Mouse (Mus musculus) intestine, embryonic 16.5 days (tissue): ENCODE measurements around the gene Vpreb3. TPM values are rescaled to one million over a fixed set of nuclear protein-coding genes. Genes with fewer than 3 reads are reported as not detected.
A peak's percentile ranks its signal among the peaks of the same experiment; 100 is the strongest.

Experiments used
- ATAC-seq: fragments of 200-750 bp; cut with Nextera tagmentation; 2 replicates; pipeline ENCODE4 v1.8.0; 2017; ENCODE audit warnings: moderate TSS enrichment, moderate library complexity
- H3K27ac ChIP-seq: fragments of 300-500 bp; sonication (generic); 2 replicates; pipeline ENCODE4 v1.5.1; 2014; ENCODE audit warnings: mild to moderate bottlenecking, low read length
- H3K27me3 ChIP-seq: fragments of 300-500 bp; sonication (generic); replicated peaks from 2 replicates; pipeline ENCODE4 v1.6.1; 2014; ENCODE audit warnings: low read length, control low read depth, mixed read lengths; ENCODE audit not compliant: control insufficient read depth, insufficient read depth
- H3K36me3 ChIP-seq: fragments of 300-500 bp; sonication (generic); 2 replicates; pipeline ENCODE4 v1.6.1; 2014; ENCODE audit warnings: low read length, control low read depth; ENCODE audit not compliant: control insufficient read depth, insufficient read depth
- H3K4me1 ChIP-seq: fragments of 300-500 bp; sonication (generic); 2 replicates; pipeline ENCODE4 v1.6.1; 2014; ENCODE audit warnings: low read length, control low read depth, mixed read lengths; ENCODE audit not compliant: control insufficient read depth, insufficient read depth
- H3K4me2 ChIP-seq: fragments of 300-500 bp; sonication (generic); 2 replicates; pipeline ENCODE4 v1.6.1; 2014; ENCODE audit warnings: low read depth, low read length, control low read depth
- H3K4me3 ChIP-seq: fragments of 300-500 bp; sonication (generic); 2 replicates; pipeline ENCODE4 v1.5.1; 2014; ENCODE audit warnings: mild to moderate bottlenecking, low read length
- H3K9ac ChIP-seq: fragments of 300-500 bp; sonication (generic); 2 replicates; pipeline ENCODE4 v1.6.1; 2014; ENCODE audit warnings: low read depth, low read length
- H3K9me3 ChIP-seq: fragments of 300-500 bp; sonication (generic); 2 replicates; pipeline ENCODE4 v1.6.1; 2016; ENCODE audit warnings: low read length, control low read depth; ENCODE audit not compliant: control insufficient read depth
- WGBS: fragments of 180-500 bp; shearing (Covaris S2); extraction: QIAGEN DNeasy Blood & Tissue Kit; methylation state at CpG from one replicate; pipeline ENCODE4 v1.1.7; 2014; 5-methylcytosine and 5-hydroxymethylcytosine counted together
- polyA plus RNA-seq: library from polyadenylated mRNA; unstranded; fragments of >200 nt; fragmentation: Nextera tagmentation; extraction: Ambion mirVana; gene quantifications from 2 replicates; pipeline ENCODE4 v1.2.1, GENCODE M21; 2015

Gene Vpreb3
- polyA plus RNA-seq, 1 experiment from 2014 or later: 0.68 TPM

- ATAC-seq: no peak
- Histone ChIP-seq H3K9ac (no peak overlapping the region), H3K9me3 (no peaks in the 10 kb centered on the region), H3K36me3 (no peaks in the 10 kb centered on the region), H3K4me3 (no peak overlapping the region), H3K4me1 (peaks cover 13% of the 10 kb centered on the region), H3K27ac (no peak overlapping the region), H3K27me3 (no peaks in the 10 kb centered on the region; the same call in 1 of the 2 replicates), H3K4me2 (no peak overlapping the region)
- 79% methylated on average over 22 of the region's 22 CpGs for WGBS
Measured at GRCm38 (mm10) chr10:75949053-75950045, 6.5 kb downstream of the Vpreb3 start.

DNA sequence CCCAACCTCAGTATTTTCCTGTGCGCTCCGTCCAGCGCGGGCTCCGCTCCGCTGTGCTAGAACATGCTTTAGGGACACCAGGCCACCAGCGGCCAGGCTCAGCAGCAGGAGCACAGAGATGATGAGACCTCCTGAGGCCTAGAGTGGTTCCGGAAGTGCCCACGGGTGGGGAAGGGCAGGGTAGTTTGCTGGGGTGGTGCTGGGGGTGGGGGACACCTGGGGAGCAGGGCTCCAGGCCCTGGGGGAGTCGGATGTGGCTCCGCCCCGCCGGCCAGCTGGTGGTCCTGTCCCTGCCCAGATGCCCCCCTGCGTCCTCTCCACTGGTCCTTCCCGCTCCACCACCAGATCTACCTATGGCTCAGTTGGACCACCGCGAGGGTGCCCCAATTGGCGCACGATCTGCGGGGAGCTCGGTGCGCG lies 7.9 kb downstream of the Vpreb3 start:
- Histone ChIP-seq H3K9me3 (no peaks in the 10 kb centered on the region), H3K36me3 (no peaks in the 10 kb centered on the region), H3K4me1 (peaks cover 11% of the 10 kb centered on the region), H3K4me2 (peak overlapping the region; percentile 97), H3K9ac (peak overlapping the region; percentile 68), H3K4me3 (peak overlapping the region; percentile 53), H3K27me3 (no peaks in the 10 kb centered on the region; the same call in 1 of the 2 replicates), H3K27ac (no peak overlapping the region)
- WGBS: 4% methylated on average over 23 of the region's 23 CpGs
- peak; percentile 71 for ATAC-seq

DNA sequence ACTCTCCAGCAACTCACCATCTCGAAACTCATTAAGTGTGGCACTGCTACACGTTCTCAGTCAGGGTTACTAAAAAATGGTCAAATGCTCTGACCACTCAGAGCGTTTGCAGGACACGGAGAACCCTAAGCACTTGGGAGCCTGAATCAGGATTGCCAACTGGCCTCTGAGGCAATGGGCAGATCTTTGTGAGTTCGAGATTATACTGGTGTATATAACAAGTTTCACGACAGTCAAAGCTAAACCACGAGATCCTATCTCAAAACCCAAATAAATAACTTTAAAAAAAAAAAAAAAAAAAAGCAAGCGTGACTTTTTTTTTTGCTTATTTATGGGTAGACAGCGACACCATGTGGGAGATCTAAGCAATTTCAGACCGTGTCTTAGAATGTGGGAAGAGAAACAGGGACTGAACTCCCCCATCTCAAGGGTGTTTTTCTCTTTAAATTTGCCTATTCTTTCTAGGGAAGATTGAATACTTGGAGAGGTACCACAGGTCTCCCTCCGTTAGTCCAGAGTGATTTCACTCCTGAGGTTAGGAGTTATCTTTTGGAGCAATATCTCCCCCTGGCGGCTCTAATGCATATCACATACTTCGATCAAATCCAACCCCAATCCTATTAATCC lies 8.7 kb downstream of the Vpreb3 start:
- no peaks in the 10 kb centered on the region for H3K36me3 ChIP-seq
- H3K4me2 ChIP-seq: peak overlapping the region; percentile 97
- H3K27me3 ChIP-seq: no peaks in the 10 kb centered on the region; the same call in 1 of the 2 replicates
- peak overlapping the region; percentile 53 for H3K4me3 ChIP-seq
- no peak overlapping the region for H3K27ac ChIP-seq
- no peaks in the 10 kb centered on the region for H3K9me3 ChIP-seq
- H3K9ac ChIP-seq: peak overlapping the region; percentile 68
- ATAC-seq: peak; percentile 45
- WGBS: 4% methylated on average over 13 of the region's 13 CpGs
- peaks cover 11% of the 10 kb centered on the region for H3K4me1 ChIP-seq

GRCm38 (mm10) chr10:75954381-75954811 lies 11.5 kb downstream of the Vpreb3 start, which contains the start of gene Gm5134:
TSS of gene Gm5134 (plus strand) at chr10:75954514.
- Histone ChIP-seq H3K36me3 (no peaks in the 10 kb centered on the region), H3K9ac (peak within 1 kb of the TSS; percentile 36; the same call in 1 of the 2 replicates), H3K4me1 (peaks cover 11% of the 10 kb centered on the region), H3K27me3 (no peaks in the 10 kb centered on the region; the same call in 1 of the 2 replicates), H3K4me2 (peak within 1 kb of the TSS; percentile 26), H3K27ac (no peak within 1 kb of the TSS), H3K4me3 (peak within 1 kb of the TSS; percentile 23; the same call in 1 of the 2 replicates), H3K9me3 (no peaks in the 10 kb centered on the region)
- ATAC-seq: no peak
- WGBS: 23% methylated on average over 20 of the region's 20 CpGs

DNA sequence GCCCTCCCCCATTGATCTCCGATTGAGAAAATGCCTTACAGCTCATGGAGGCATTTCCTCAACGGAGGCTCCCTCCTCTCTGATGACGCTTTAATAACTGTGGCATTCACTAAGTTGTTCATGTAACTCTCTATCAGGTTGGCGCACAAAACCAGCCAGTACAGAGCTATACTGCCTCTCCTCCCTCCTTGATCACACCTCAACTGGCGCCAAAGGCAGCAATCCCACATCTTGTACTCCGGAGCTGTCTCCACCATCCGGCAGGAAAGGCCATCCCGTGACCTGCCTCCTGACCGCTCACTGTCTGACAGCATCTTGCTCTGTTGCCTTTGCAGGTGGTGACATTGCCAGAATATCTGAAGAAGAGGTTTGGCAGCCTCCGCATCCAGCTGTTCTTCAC lies 31.0 kb downstream of the Vpreb3 start:
- Histone ChIP-seq H3K4me1 (no peaks in the 10 kb centered on the region), H3K9me3 (no peaks in the 10 kb centered on the region), H3K27ac (no peak overlapping the region), H3K9ac (no peak overlapping the region), H3K36me3 (no peaks in the 10 kb centered on the region), H3K27me3 (no peaks in the 10 kb centered on the region), H3K4me3 (no peak overlapping the region), H3K4me2 (no peak overlapping the region)
- 88% methylated on average over 10 of the region's 10 CpGs for WGBS
- ATAC-seq: no peak

DNA sequence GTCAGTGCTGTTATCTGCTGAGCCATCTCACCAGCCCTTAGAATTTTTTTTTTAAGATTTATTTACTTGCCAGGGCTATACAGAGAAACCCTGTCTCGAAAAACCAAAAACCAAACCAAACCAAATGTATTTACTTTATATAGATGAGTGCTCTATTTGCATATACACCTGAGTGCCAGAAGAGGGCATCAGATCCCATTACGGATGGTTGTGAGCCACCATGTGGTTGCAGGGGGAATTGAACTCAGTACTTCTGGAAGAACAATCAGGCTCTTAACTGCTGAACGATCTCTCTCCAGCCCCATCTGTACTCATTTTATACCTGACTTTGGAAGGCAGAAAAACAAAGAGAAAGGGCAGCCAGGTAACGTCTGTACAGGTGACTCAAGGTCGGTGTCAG lies 32.4 kb downstream of the Vpreb3 start:
- H3K4me1 ChIP-seq: no peaks in the 10 kb centered on the region
- no peak overlapping the region for H3K4me2 ChIP-seq
- no peak overlapping the region for H3K27ac ChIP-seq
- H3K27me3 ChIP-seq: no peaks in the 10 kb centered on the region
- H3K9ac ChIP-seq: no peak overlapping the region
- WGBS: 77% methylated on average over 5 of the region's 5 CpGs
- H3K4me3 ChIP-seq: no peak overlapping the region
- ATAC-seq: no peak
- H3K9me3 ChIP-seq: no peaks in the 10 kb centered on the region
- no peaks in the 10 kb centered on the region for H3K36me3 ChIP-seq

DNA sequence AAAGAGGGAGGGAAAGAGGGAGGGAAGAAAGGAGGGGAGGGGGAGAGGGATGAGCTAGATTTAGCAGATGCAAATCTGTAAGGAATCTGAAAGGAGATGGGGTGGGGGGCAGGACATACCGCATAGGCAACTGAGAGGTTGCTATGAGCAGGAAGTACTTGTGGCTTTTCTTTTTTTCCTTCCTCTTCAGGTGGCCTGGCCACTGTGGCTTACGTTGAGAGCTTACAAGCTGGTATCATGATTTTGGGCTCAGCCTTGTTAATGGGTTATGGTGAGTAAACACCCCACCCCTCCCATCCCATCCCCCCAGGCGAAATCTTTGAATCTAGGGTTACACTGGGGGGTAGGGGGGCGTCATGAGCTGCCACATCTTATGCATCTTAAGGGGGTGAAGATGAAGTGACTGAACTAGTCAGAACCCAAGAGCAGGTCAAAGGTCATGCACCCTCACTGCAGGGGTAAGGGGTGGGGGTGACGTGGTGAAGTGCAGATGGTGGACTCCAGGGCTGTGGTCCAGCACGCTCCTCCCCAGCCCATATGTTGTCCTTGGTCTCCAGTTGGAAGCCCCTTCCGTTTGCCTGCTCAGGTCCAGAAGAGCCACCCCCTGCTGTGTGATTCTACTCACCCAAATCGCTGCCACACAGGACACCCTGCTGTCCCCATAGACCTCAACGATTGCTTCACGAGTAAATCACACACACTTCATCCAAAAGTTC lies 35.4 kb downstream of the Vpreb3 start:
- H3K27me3 ChIP-seq: no peaks in the 10 kb centered on the region
- no peaks in the 10 kb centered on the region for H3K4me1 ChIP-seq
- ATAC-seq: no peak
- no peak overlapping the region for H3K4me2 ChIP-seq
- H3K36me3 ChIP-seq: no peaks in the 10 kb centered on the region
- 44% methylated on average over 10 of the region's 10 CpGs for WGBS
- no peak overlapping the region for H3K4me3 ChIP-seq
- no peak overlapping the region for H3K27ac ChIP-seq
- no peaks in the 10 kb centered on the region for H3K9me3 ChIP-seq
- no peak overlapping the region for H3K9ac ChIP-seq

DNA sequence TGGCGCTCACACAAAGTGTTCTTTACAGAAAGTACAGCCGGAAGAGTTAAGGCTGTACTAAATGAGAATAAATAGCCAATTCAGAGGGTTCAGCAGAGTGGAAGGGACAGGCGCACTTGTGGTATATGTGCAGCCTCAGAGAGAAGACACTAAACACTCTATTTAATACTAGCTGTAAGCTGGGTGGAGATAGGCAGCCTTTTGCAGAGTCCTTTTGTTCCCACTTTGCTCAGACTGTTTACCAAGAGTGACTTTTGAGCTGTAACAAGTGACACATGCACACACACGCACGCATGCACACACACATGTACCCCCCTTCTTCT lies 35.9 kb downstream of the Vpreb3 start:
- no peak overlapping the region for H3K4me2 ChIP-seq
- whole genome bisulfite sequencing: 90% methylated on average over 5 of the region's 5 CpGs
- H3K9ac ChIP-seq: no peak overlapping the region
- no peaks in the 10 kb centered on the region for H3K36me3 ChIP-seq
- no peak for ATAC-seq
- H3K4me3 ChIP-seq: no peak overlapping the region
- no peaks in the 10 kb centered on the region for H3K27me3 ChIP-seq
- no peaks in the 10 kb centered on the region for H3K4me1 ChIP-seq
- H3K9me3 ChIP-seq: no peaks in the 10 kb centered on the region
- no peak overlapping the region for H3K27ac ChIP-seq

DNA sequence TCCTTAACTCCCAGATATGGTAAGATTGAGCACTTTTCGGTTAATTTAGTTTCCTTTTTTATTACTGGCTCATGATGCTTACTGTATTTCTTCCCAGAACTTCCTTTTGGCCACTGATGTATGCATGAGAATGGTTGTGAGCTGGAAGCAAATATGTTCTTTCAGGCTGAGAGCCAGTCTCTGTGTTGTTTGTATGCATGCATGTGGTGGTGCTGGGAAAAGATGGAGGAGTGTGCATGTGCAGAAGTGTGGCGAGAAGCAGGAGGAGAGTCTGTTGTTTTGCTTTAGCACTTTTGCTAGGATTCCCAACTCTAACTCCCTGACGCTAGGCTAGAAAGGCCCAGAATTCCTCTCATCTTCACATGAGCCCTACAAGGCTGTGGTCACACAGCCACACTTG lies 36.6 kb downstream of the Vpreb3 start:
- Histone ChIP-seq H3K4me3 (no peak overlapping the region), H3K4me2 (no peak overlapping the region), H3K36me3 (no peaks in the 10 kb centered on the region), H3K9me3 (no peaks in the 10 kb centered on the region), H3K4me1 (no peaks in the 10 kb centered on the region), H3K9ac (no peak overlapping the region), H3K27me3 (no peaks in the 10 kb centered on the region), H3K27ac (no peak overlapping the region)
- 90% methylated on average over 3 of the region's 3 CpGs for WGBS
- ATAC-seq: no peak
